Mouse (Mus musculus) heart, postnatal 10 days (tissue): ENCODE data around the gene Klf17. TPM values are rescaled to one million over a fixed set of nuclear protein-coding genes. Genes with fewer than 3 reads are reported as not detected.
"Not testable (repeated sequence)": the region's sequence is repeated elsewhere in the genome, so short reads cannot be mapped to it uniquely, and the experiment has no call there.

Experiments
- DNase-seq, 2 experiments: peaks; one replicate each; pipeline ENCODE4 v3.0.0; 2021
- intact Hi-C: fragments of 180-260 bp; cut with DNase I; formaldehyde crosslinking; loops from one replicate; pipeline ENCODE4 v1.15.1; 2025
- total RNA-seq, 2 experiments: library from RNA; stranded (reverse); gene quantifications; 2 replicates each; pipeline ENCODE4 v1.2.3; 2021

Klf17 gene
- total RNA-seq: not detected

- intact Hi-C loops: no loop called here
- no peak for DNase-seq
Observed at GRCm38 (mm10) chr4:117765416-117765815, at the start of gene Klf17. Gene Klf17 (minus strand): TSS chr4:117765648.

- no peak for DNase-seq
- intact Hi-C loops: no loop called here
Observed at GRCm38 (mm10) chr4:117814333-117814732, 48.9 kb upstream of the Klf17 start.

GRCm38 (mm10) chr4:117813591-117814192 is 48.2 kb upstream of the Klf17 start:
- peak in 1 of 2 experiments; percentile 42 for DNase-seq
- intact Hi-C loops: no loop called here

- DNase-seq: no peak
- intact Hi-C loops: no loop called here
Observed at GRCm38 (mm10) chr4:117810933-117811332, 45.5 kb upstream of the Klf17 start.

GRCm38 (mm10) chr4:117806992-117807391 is 41.5 kb upstream of the Klf17 start:
- DNase-seq: no peak
- intact Hi-C loops: no loop called here

GRCm38 (mm10) chr4:117799904-117800303 is 34.5 kb upstream of the Klf17 start:
- no peak for DNase-seq
- intact Hi-C loops: no loop called here

- DNase-seq: peak; percentile 19 to 22
- intact Hi-C loops: no loop called here
Observed at GRCm38 (mm10) chr4:117788308-117788707, 22.9 kb upstream of the Klf17 start.

- peak; percentile 16 to 25 for DNase-seq
- intact Hi-C loops: no loop called here
Observed at GRCm38 (mm10) chr4:117786963-117787362, 21.5 kb upstream of the Klf17 start.

- intact Hi-C loops: no loop called here
- DNase-seq: no peak
Observed at GRCm38 (mm10) chr4:117782908-117783307, 17.5 kb upstream of the Klf17 start.

- no peak for DNase-seq
- intact Hi-C loops: no loop called here
Observed at GRCm38 (mm10) chr4:117772960-117773359, 7.5 kb upstream of the Klf17 start.

GRCm38 (mm10) chr4:117770935-117771334 is 5.5 kb upstream of the Klf17 start:
- intact Hi-C loops: loop anchor here (1.0 kb wide), 1 partner anchor 66 kb away; no protein-coding TSS in a partner anchor
- peak; percentile 77 to 87 for DNase-seq

- intact Hi-C loops: no loop called here
- DNase-seq: no peak
Observed at GRCm38 (mm10) chr4:117760151-117760550, 5.3 kb downstream of the Klf17 start.

- DNase-seq, intact Hi-C loops: not testable (repeated sequence)
Observed at GRCm38 (mm10) chr4:117752469-117752868, 13.0 kb downstream of the Klf17 start.

- intact Hi-C loops: no loop called here
- peak in 1 of 2 experiments; percentile 9 for DNase-seq
Observed at GRCm38 (mm10) chr4:117737559-117737958, 27.9 kb downstream of the Klf17 start.

GRCm38 (mm10) chr4:117731926-117732325 is 33.5 kb downstream of the Klf17 start:
- intact Hi-C loops: no loop called here
- no peak for DNase-seq

GRCm38 (mm10) chr4:117724112-117724511 is 41.3 kb downstream of the Klf17 start, which contains the start of gene Gm12845:
Gene Gm12845 (plus strand): TSS chr4:117724412.
- intact Hi-C loops: no loop called here
- DNase-seq: no peak

GRCm38 (mm10) chr4:117713303-117714098 is 51.9 kb downstream of the Klf17 start:
- intact Hi-C loops: no loop called here

GRCm38 (mm10) chr4:117712314-117712713 is 53.1 kb downstream of the Klf17 start:
- intact Hi-C loops: no loop called here
- no peak for DNase-seq

More at GRCm38 (mm10) chr4:117713303-117714098, 51.9 kb downstream of the Klf17 start:
- DNase-seq: no peak

- DNase-seq: no peak
- intact Hi-C loops: loop anchor here (10.0 kb wide), 2 partner anchors 156 to 376 kb away; no protein-coding TSS in a partner anchor
Observed at GRCm38 (mm10) chr4:117708780-117709550, 56.5 kb downstream of the Klf17 start.
